Mouse (Mus musculus): ENCODE data around the gene Sfmbt1. TPM values are rescaled to one million over a fixed set of nuclear protein-coding genes. Genes with fewer than 3 reads are reported as not detected.
"Not testable (repeated sequence)": the region's sequence is repeated elsewhere in the genome, so short reads cannot be mapped to it uniquely, and the experiment has no call there.

Sfmbt1 gene
- total RNA-seq, 4 experiments from 2014 or later: 36.1 to 39.2 (median 37.0) TPM

DNA sequence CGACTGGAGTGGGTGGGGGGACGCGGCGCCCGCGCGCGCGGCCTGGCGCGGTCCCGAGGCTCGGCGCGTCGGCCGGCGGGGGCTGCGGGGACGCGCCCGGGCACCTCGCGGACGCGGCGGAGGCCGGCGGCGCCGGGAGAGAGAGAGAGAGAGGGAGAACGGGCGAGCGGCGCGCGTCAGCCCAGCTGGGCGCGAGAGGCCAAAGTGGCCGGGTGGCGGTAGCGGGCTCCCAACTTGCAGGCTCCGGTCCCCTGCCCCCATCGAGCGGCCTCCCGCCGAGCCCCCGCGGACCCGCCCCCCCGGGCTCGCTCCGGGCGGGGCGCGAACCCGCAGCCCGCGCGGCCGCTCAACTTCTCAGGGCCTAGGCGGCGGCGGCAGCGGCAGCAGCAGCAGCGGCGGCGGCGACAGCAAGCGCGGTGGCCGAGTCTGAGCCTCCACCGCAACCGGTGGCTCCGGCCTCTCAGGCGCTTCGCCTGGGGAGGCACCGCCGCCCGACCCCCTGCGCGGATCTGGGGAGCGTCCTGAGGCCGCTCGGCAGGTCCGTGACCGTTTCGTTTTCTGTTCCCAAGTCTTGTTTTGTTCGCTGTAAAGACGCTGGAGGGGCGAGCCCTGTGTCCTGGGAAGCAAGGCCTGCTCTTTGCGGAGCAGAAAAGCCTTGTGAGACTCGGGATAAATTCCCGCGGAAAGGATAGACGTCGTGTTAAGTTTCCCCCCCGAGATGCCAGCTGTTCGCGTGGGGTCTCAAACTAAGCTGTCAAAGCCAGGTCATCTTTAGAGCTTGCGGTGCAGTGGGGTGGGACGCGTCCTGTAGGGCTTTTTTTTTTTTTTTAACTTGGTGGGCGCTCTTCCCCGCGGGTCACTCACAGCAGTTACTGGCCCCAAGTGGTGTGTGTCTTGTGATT, 1.7 kb downstream of the Sfmbt1 start:
- DNase-seq (ENCODE audit: low spot score in 2 of 2): peak in 1 of 2 experiments; percentile 32

DNA sequence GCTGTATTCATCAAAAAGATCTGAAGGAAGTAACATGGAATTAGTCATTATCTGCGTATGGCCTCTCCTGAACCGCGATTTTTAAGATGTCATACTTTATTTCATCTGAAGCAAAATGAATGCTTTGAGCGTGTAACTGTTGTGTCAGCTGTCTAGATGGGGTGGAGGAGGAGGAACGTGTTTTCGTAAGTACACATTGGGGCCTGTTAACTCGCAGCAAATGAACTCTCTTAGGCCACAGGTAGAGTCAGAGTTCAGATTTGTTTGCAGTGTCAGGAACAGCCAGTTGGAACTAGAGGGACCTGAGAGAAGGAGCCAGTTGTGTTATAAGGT, 2.3 kb downstream of the Sfmbt1 start:
- DNase-seq (ENCODE audit: low spot score in 2 of 2): no peak

DNA sequence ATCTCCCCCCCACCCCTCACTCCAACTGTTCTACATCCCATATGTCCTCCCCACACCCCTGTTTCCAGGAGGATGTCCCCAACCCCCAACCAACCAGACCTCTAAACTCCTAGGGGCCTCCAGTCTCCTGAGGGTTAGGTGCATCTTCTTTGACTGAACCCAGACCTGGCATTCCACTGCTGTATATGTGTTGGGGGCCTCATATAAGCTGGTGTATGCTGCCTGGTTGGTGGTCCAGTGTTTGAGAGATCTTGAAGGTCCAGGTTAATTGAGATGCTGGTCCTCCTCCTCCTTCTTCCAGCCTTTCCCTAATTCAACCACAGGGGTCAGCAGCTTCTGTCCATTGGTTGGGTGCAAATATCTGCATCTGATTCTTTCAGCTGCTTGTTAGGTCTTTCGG, 4.0 kb downstream of the Sfmbt1 start:
- DNase-seq (ENCODE audit: low spot score in 2 of 2): not testable (repeated sequence)

DNA sequence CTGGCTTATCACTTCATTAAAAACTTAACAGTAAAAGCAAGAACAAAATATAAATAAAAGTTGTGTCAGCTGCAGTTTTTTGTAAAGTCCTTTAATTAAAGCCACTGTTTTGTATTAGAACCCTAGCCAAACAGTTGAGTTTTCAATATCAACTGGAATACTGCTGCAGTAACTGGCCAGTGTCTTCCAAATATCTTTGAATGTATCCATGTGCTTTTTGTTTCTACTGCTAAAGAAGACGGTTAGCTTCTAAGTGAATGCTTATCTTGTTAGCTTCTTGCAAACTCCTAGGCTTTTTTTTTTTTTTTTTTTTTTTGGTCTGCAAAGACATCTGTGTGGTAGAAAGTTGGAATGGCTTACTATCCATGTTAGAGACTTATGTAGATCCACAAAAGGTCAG, 4.9 kb downstream of the Sfmbt1 start:
- no peak for DNase-seq (ENCODE audit: low spot score in 2 of 2)

DNA sequence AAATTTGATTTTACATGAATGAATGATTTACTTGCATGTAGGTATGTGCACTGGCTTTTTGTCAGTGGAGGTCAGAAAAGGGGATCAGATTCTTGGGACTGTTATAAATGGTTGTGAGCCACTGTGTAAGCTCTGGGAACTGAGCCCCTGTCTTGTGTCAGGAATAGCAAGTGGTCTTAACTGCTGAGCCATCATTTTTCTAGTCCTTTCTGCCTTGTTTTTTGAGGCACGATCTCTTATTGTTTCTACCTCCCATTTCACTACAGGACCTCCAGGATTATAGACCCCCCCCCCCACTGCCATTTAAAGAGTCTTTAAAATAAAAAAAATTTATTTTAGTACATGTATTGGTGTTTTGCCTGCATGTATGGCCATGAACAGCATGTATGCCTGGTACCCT, 7.2 kb downstream of the Sfmbt1 start:
- DNase-seq (ENCODE audit: low spot score in 2 of 2): no peak

DNA sequence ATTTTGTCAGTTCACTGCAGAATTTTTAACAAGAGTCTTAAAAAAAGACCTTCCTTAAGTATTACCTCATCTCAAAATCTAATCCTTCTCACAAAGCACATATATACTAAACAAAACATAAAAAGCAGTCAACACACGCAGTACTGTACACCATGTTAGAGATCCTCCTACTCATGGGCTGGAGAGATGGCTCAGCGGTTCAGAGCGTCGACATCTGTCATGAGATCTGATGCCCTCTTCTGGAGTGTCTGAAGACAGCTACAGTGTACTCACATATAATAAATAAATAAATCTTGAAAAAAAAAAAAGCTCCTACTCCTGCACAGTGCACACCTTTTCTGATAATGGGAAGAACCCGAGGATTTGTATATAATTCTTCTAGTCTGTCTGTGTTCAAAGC, 7.8 kb downstream of the Sfmbt1 start:
- DNase-seq (ENCODE audit: low spot score in 2 of 2): no peak

DNA sequence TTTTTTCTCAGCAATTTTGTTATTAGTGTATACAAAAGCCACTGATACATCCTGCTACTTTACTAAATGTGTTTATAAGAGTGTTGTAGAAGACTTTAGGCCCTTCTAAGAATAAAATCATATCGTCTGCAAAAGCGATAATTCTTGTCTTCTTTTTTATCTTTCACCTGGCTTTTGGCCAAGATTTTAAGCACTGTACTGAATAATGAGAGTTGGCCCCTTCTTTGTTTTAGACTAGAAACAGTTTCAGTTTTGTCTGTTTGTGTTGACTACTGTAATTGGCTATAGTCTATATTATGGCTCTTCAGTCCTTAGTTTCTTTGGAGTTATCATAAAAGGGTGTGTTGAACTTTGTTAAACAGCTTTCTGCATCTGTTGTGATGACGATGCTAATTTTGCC, 17.2 kb downstream of the Sfmbt1 start:
- no peak for DNase-seq (ENCODE audit: low spot score in 2 of 2)

DNA sequence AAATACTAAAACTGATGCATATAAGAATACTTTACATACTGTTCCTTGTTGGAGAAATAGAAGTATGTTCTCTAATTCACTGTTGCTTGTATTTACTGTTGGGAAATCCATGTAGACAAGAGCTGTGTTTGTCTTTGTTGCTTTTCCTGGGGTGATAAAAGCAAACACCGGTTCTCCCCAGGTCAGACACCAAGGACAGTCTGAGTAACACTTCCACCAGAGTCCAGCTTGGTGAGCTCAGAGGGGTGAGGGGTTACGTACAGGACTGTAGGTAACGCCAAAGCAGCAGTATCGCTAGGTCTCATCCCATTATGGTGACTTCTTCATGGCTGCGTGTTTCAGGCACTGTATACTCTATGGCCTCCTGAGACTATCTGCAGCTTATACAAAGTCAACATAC, 20.0 kb downstream of the Sfmbt1 start:
- DNase-seq (ENCODE audit: low spot score in 2 of 2): no peak

DNA sequence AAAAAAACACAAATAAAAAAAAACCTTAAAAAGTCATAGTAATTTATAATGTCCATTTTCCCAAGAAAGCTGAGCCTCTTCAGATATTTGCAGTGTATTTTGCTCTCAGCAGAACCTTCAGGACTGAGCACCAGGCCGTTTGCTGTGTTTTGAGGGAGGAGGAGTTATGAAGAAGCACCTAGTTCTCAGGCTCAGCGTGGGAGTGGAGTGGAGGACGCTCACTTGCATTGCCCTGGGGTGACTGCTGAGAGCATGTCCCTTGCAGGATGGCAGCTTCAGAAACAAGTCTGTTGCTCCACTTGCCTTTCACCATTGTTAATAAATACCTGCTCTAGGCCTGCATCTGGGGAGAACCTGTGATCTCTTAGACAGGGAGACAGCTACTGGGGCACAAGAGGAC, 21.2 kb downstream of the Sfmbt1 start:
- no peak for DNase-seq (ENCODE audit: low spot score in 2 of 2)

DNA sequence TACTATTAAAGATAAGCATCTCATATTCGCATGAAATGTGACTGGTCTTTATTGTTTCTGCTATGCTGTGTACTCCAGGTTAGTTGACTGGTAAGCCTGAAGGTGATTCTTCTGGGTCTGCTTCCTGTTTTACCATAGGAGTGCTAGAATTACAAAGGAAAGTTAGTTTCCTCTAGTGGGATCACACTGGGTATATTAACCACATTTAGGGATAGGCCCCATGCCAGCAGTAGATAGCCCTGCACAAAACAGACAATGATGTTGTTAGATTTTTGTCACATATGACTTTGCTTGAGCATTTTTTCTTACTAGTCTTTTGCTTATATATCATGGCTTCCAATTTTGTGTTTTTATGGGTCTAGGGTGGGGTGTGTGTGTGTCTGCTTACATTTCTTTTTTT, 21.8 kb downstream of the Sfmbt1 start:
- DNase-seq (ENCODE audit: low spot score in 2 of 2): no peak

DNA sequence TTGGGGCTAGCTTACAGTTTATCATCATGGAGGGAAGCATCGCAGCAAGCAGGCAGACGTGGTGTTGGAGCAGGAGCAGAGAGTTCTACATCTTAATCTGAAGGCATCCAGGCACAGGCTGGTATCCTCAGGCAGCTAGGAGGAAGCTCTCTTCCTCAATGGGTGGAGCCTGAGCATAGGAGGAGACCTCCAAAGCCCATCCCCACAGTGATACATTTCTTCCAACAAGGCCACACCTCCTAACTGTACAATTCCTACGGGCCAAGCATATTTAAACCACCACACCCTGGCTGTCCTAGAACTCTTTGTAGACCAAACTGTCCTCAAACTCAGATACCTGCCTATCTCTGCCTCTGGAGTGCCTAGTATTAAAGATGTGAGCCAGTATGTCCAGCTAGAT, 29.2 kb downstream of the Sfmbt1 start:
- DNase-seq (ENCODE audit: low spot score in 2 of 2): no peak

DNA sequence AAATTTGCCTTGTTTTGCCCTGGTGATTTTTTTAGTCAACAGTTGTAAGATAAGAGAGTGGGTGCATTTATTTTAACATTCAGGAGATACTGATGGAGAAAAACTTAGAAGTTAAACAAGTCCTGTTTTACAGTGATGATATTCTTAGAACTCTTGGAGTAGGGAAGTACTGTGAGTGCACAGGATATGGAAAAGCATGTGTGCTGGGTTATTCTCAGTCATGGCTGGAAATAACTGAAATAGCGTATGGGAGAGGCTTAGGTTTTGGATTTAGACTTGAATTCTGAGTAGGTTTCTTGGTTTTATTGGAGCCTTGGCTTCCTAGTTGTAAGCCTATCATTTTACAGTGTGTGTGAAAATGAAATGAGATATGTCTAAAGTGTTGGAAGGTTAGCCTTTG, 31.5 kb downstream of the Sfmbt1 start:
- DNase-seq (ENCODE audit: low spot score in 2 of 2): no peak

DNA sequence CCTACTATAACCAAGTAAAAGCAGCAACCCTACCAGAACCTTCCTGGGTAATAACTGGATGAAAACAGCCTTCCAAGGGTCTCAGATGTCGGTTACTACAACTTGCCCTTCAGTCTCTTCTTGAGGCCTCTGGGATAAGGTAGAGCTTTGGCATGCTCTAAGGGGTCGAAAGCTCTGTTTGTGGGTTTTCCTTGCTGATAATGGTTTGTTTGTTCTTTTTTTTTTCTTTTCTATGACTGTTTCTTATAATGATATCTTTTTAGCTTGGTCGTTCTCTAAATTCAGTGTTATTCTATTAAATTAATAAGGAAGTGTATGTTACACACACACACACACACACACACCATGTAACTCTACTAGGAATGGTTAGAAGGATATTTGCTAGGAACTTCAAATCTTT, 42.6 kb downstream of the Sfmbt1 start:
- DNase-seq (ENCODE audit: low spot score in 2 of 2): no peak

DNA sequence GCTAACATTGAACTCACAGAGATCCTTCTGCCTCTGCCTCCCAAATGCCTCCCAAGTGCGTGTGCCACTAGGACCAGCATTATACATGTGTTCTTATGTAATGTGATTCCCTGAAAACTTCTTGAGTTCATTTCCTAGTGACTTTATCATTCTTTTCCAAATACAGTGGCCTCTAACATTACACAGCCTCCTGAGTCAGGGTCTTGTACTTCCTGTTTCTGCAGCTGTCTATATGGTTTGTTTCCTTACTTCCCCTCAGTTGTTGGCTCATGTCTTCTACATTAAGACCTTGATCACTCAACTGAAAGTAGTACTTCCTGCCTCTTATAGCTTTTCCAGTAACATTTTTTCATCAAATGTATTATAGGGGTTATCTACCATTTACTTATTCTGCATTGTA, 46.6 kb downstream of the Sfmbt1 start:
- no peak for DNase-seq (ENCODE audit: low spot score in 2 of 2)

DNA sequence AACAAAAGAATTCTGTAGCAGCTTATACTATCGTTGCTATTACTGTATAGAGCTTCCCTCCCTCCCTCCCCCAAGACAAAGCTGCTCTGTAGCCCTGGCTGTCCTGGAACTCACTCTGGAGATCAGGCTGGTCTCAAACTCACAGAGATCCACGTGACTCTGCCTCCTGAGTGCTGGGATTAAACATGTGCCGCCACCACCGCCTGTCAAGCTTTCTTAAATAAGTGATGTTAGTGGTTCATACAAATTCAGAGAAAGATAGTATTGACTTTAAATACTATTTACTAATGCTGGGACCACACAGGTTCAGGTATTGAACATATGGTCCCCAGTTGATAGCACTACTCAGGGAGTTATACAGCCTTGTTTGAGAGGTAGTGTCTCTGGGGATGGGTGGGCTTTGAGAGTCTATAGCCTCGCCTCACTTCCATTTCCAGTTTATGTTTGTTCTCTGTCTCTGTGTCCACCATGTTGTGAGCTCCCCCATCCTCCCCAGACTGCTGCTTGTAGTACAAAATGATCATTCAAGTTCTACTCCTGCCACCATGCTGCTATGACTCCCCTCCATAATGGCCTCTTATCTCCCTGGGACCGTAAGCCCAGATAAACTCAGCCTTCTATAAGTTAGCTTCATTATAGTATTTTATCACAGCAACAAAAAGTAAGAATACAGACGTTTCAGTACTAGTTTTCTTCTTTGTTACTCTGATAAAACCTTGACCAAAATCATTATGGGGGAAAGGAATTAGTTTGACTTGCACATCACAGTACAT, 47.7 kb downstream of the Sfmbt1 start:
- DNase-seq (ENCODE audit: low spot score in 2 of 2): no peak

DNA sequence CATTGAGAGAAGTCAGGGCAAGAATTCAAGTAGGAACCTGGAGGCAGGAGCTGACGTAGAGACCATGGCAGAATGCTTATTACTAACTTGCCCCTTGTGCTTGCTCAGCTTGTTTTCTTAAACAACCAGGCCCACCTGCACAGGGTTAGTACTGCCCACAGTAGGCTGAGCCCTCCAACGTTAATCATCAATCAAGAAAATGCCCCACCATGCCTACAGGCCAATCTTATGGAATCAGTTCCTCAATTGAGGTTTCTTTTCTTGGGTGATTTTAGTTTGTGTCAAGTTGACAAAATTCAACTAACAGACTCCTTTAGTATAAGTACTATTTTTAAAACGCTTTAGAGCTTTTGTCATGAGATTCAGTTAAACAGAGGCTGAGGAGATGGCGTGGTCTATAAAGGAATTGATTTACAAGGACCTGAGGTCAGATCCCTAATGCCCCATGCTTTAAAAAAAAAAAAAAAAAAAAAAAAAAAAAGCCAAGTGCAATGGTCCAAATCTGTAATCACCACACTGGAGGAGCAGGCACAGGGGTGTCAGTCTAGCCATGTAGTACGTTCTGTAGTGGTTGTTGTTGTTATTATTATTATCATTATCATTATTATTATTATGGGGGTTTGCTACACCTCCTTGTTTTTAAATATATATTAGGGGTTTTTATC, 48.4 kb downstream of the Sfmbt1 start:
- DNase-seq (ENCODE audit: low spot score in 2 of 2): no peak

DNA sequence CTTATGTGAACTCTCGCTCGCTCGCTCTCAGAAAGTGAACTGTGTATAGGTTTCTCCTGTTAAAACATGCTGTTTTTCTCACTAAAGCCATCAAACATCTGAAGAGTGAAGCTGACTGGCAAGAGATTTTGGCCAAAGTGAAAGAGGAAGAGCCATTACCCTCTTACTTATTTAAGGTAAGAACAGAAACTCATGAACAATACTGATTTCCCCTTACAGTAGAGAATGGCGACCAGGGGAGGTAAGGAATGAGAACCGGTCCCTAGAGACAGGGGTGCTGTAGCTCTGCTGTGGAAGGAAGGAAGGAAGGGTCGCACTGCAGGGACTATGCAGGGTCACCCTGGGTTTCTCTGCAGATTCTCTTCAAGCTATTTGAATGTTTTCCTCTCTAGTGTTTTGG, 70.0 kb downstream of the Sfmbt1 start:
- DNase-seq (ENCODE audit: low spot score in 2 of 2): no peak

DNA sequence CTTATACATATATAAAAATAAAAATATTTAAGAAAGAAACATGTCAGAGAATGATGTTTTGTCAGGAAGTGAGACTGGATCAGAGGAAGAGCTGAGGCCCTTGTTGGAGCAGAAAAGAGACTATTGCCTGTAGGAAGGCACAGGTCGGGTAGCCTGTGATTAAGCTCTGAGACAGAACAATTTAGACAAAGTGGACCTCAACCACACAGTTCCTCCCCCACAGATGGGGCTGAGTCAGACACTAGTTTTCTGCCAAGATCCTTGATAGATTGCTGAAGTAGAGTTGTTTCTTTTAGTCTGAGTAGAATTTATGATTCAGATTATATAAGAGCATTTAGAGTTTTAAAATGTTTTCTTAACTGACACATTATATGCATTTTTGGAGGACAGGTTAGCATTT, 74.8 kb downstream of the Sfmbt1 start:
- peak in 1 of 2 experiments; percentile 30 for DNase-seq (ENCODE audit: low spot score in 2 of 2)

DNA sequence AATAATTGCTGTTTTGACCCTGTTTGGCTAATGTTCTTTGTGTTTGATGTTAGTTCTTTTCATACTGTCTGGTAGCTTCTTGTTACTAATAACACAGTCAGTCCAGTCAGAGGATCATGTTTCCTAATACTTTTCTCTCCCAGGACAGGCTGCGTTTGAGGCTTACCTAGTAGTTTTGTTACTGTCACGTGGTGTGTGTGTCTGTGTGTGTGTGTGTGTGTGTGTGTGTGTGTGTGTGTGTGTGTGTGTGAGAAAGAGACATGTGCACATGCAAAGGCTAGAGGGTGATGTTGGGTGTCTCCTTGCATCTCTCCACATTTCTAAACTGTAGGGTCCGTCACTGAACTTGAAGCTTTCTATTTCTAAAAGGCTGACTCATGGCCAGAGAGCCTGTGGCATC, 78.2 kb downstream of the Sfmbt1 start:
- DNase-seq (ENCODE audit: low spot score in 2 of 2): no peak

DNA sequence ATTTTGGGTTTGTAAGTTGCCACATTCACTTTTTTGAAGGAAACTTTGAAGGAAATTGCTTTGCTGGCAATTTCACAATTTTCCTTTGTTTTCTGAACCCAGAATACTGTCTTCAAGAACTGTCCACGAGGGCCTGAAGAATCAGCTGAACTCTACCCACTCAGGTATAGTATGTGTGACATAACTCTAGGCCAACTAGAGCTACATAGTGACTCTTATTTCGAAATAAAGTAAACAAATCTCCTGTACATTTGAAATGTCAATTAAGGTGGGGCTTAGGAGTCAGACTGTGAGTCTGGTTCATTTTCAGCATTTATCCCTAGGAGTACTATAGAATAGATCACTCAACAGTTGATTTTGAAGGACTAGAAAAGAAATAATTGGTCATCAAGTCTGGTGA, 87.1 kb downstream of the Sfmbt1 start:
- no peak for DNase-seq (ENCODE audit: low spot score in 2 of 2)

DNA sequence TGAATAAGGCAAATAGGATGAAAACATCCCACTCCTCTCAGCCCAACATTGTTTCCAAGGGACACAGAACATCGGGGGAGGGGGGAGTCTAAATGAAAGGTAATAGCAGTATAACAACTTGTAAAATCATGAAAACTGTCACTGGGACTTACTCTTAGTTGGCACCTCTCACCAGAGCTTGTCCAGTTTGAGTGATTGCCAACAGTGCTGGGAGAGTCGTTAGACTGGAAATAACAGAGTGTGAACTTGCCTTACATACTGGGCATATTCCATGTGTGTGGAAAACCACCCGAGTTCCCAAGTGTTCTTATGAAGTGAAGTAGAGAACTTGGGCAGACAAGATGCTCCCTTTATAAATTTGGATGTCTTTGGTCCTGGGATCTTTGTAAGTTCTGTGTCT, 106.5 kb downstream of the Sfmbt1 start:
- no peak for DNase-seq (ENCODE audit: low spot score in 2 of 2)

DNA sequence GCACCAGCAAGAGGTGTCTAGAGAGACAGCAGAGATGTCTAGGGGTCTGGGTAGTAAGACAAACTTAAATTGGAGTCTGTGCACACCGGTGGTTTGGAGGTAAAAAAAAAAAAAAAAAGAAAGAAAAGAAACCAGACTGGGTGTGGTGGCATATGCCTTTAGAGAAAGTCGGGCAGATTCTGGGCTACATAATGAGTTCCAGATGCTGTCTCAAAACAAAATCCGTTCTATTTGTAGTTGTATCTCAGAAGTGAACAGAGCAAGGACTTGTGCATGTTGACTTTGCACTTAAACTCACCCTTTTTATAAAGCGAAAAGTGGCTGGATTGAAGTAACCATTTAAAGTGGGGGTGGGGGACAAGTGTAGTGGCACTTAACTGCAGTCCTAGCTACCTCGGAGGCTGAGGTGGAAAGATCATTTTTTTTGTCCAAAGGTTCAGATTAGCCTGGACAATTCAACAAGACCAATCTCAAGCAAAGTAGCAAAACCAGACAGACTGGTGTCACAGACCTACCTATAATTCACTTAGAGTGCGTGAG, 109.9 kb downstream of the Sfmbt1 start:
- DNase-seq (ENCODE audit: low spot score in 2 of 2): no peak
